Mouse (Mus musculus) kidney, adult 2 months (tissue): ENCODE measurements at regions not wholly inside any gene's neighbourhood (a gene's known extent, or its start where the extent isn't known, plus 50 kb on each side); places are given as distances from the start of the nearest gene placed in this dataset.

Source experiments
- DNase-seq: peaks from one replicate; pipeline ENCODE4 v3.0.0; 2021
- H3K27ac ChIP-seq: fragments of 200-500 bp; 2 replicates; pipeline ENCODE4 v1.5.1; 2012; ENCODE audit warnings: low read depth, low read length, control low read depth, inconsistent platforms; ENCODE audit not compliant: insufficient read depth
- H3K27me3 ChIP-seq: fragments of 200-500 bp; replicated peaks from 2 replicates; pipeline ENCODE4 v1.6.1; 2012; ENCODE audit warnings: mild to moderate bottlenecking, moderate library complexity, low read length, inconsistent platforms; ENCODE audit not compliant: control insufficient read depth, insufficient read depth
- H3K36me3 ChIP-seq: fragments of 200-500 bp; 2 replicates; pipeline ENCODE4 v1.6.1; 2012; ENCODE audit warnings: mild to moderate bottlenecking, moderate library complexity, low read length, inconsistent platforms; ENCODE audit not compliant: control insufficient read depth, insufficient read depth
- H3K4me1 ChIP-seq: fragments of 200-500 bp; 2 replicates; pipeline ENCODE4 v1.6.1; 2011; ENCODE audit warnings: low read length; ENCODE audit not compliant: control insufficient read depth, insufficient read depth
- H3K4me3 ChIP-seq: fragments of 200-500 bp; 2 replicates; pipeline ENCODE4 v1.5.1; 2011; ENCODE audit warnings: mild to moderate bottlenecking, low read depth, low read length, control low read depth; ENCODE audit not compliant: insufficient read depth
- CTCF ChIP-seq: fragments of 200-500 bp; conservative IDR thresholded peaks from 2 replicates; pipeline ENCODE4 v1.5.1; 2011; ENCODE audit warnings: low read depth, mild to moderate bottlenecking, control low read depth, low read length, moderate library complexity, mixed read lengths; ENCODE audit not compliant: insufficient read depth, insufficient read length
- POLR2A ChIP-seq: fragments of 200-500 bp; IDR thresholded peaks from one replicate; pipeline ENCODE4 v1.6.1; 2011; ENCODE audit warnings: low read depth, low read length, control low read depth
- WGBS: fragments of 180-500 bp; shearing (Covaris S2); methylation state at CpG from one replicate; pipeline ENCODE4 v1.1.7; 2018; 5-methylcytosine and 5-hydroxymethylcytosine counted together

DNA sequence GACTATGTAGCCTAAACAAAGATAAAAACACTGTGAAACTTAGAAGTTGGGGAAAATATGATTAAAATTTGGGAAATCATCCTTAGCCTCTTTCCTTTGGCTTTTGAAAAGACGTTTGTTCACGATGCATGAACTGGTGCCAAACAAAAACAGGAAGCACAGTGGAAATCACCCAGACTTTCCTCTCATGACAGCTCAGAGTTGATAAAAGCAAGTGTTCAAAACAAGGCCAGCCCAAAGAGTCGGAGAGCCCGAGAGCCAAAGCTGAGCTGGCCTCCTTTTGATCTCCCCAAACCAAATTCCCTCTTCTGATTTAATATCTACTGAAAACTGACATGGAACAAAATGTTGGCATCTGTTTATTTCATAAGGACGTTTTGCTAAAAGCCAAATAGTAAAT is 632.1 kb upstream of the Intu start:
- 53% methylated on average over 5 of the region's 5 CpGs for WGBS
- no peaks in the 10 kb centered on the region for H3K36me3 ChIP-seq
- no peak overlapping the region for H3K4me3 ChIP-seq
- H3K27ac ChIP-seq, result no peak overlapping the region
- H3K27me3 ChIP-seq, result no peaks in the 10 kb centered on the region
- peak; percentile 29 for DNase-seq
- no peaks in the 10 kb centered on the region for H3K4me1 ChIP-seq
- no peak for TF ChIP-seq CTCF
- TF ChIP-seq POLR2A, result no peak

DNA sequence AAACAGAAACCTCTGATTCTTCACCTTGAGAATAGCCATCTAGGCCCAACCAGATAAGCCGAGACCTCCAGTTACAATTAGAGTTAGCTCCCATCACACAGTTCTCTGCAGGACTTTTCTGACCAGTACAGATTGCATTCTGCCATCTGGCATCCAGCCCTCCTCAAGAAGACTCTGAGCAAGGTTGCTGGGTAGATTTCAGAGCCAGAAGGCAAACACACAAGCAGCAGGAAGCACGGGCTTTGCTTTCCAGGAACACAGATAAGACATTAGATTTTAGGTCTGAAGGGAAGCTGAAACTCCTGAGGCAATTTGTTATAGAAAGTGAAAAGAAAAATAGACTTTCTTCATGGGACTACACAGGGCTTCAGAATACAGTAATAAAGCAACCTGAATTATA is 630.9 kb upstream of the Intu start:
- TF ChIP-seq POLR2A (no peak), CTCF (no peak)
- Histone ChIP-seq H3K4me1 (no peaks in the 10 kb centered on the region), H3K4me3 (no peak overlapping the region), H3K36me3 (no peaks in the 10 kb centered on the region), H3K27ac (no peak overlapping the region), H3K27me3 (no peaks in the 10 kb centered on the region; the same call in 1 of the 2 replicates)
- DNase-seq, result no peak
- WGBS, result 69% methylated on average over 2 of the region's 2 CpGs

DNA sequence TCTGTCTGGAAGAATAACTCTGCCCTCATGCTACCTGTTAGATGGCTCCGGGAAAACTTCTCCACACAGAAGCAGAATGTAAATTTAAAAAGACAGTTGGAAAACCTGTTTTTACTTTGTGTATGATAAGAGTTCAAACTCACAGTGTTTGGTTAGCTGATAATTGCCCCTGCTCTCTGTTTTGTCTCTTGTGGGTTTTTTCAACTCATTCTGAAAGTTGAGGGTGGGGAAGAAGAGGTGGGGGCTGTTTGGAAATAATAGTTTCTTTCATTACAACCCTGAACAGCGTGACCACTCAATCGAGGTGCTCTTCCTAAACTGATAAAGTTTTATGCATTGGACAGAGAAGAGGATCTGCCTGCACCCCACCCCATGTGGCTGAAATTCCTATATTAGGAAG is 626.7 kb upstream of the Intu start:
- H3K4me3 ChIP-seq, result no peak overlapping the region
- H3K27ac ChIP-seq, result no peak overlapping the region
- H3K36me3 ChIP-seq, result no peaks in the 10 kb centered on the region
- no peak for TF ChIP-seq POLR2A
- TF ChIP-seq CTCF, result no peak
- DNase-seq, result no peak
- H3K4me1 ChIP-seq, result no peaks in the 10 kb centered on the region
- no peaks in the 10 kb centered on the region; the same call in 1 of the 2 replicates for H3K27me3 ChIP-seq
- 80% methylated on average over 3 of the region's 3 CpGs for whole genome bisulfite sequencing

DNA sequence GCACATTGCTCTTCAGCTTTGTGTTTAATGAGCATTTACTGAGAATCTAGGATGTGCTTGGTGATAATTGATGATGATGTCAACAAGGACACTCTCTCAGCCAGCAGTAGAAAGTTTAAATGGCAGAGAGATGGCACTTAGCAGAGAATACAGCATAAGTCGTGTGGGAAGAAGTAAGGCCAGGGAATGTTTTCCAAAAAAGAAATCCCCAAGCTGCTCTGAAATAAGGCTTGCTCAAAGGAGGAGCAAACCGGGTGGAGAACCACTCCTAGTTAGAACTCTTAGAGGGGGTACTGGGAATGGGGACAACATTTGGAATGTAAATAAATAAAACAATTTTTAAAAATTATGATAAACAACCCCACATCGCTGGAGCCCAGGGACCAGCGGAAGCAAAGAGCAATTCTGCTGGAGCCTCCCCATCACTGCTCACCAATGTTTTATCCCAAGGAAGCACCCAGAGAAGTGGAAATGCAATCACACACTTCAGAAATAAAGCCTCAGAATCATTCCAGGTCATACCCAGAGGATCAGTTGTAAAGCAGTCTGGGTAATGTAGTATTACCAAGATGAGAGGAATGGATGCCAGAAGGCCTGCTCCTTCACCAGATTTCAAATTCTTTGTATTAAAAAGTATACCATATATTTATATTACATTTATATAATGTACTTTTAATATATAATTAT is 622.3 kb upstream of the Intu start:
- 82% methylated on average over 4 of the region's 4 CpGs for WGBS

DNA sequence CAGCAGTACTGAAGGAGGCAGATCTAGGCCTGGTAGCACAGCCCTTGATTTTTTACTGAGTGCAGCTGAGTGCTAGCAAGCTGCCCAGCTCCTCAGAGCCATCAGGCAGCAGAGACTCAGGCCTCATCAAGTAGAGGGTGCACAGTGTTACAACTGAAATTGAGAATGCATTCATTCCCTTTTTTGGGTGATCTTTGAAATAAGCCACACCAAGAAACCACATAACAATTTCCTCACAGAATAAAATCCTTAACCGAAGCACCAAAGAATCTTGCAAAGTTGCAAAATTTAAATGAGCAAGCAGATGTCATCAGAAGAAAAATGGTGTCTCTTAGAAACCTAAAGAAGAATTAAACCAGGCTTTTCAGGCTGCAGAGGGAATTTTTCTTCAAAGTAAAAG is 621.4 kb upstream of the Intu start:
- H3K4me1 ChIP-seq, result no peaks in the 10 kb centered on the region
- no peaks in the 10 kb centered on the region for H3K27me3 ChIP-seq
- no peaks in the 10 kb centered on the region for H3K36me3 ChIP-seq
- TF ChIP-seq POLR2A (no peak), CTCF (no peak)
- no peak for DNase-seq
- H3K27ac ChIP-seq, result no peak overlapping the region
- WGBS, result 63% methylated on average over 1 of the region's 1 CpGs
- H3K4me3 ChIP-seq, result no peak overlapping the region

More for the DNA sequence above, 622.3 kb upstream of the Intu start:
- no peak for DNase-seq
- H3K4me3 ChIP-seq, result no peak overlapping the region
- TF ChIP-seq POLR2A (no peak), CTCF (no peak)
- no peaks in the 10 kb centered on the region; the same call in 1 of the 2 replicates for H3K27me3 ChIP-seq
- H3K4me1 ChIP-seq, result no peaks in the 10 kb centered on the region
- no peaks in the 10 kb centered on the region for H3K36me3 ChIP-seq
- H3K27ac ChIP-seq, result no peak overlapping the region

DNA sequence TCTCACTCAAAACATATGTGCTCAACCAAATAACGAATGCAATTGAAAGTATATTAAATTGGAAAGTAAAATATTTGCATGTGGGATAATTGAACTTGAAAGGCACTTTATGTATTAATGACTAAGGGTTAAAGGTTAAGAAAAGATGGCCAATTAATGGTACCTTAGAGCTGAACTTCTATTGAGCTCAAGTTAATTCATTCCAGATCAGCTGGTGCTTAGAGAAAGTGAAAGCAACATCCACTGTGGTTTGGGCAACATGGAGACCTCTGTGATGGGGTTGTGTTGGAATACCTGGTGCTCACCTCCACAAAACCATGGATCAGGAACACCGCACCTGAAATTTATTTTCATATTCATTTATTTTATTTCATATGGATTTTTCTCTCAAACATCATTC is 612.5 kb upstream of the Intu start:
- WGBS, result 94% methylated on average over 2 of the region's 2 CpGs
- no peak overlapping the region for H3K27ac ChIP-seq
- no peaks in the 10 kb centered on the region for H3K36me3 ChIP-seq
- TF ChIP-seq POLR2A, result no peak
- no peak for TF ChIP-seq CTCF
- no peak for DNase-seq
- no peaks in the 10 kb centered on the region for H3K4me1 ChIP-seq
- H3K27me3 ChIP-seq, result no peaks in the 10 kb centered on the region
- no peak overlapping the region for H3K4me3 ChIP-seq

DNA sequence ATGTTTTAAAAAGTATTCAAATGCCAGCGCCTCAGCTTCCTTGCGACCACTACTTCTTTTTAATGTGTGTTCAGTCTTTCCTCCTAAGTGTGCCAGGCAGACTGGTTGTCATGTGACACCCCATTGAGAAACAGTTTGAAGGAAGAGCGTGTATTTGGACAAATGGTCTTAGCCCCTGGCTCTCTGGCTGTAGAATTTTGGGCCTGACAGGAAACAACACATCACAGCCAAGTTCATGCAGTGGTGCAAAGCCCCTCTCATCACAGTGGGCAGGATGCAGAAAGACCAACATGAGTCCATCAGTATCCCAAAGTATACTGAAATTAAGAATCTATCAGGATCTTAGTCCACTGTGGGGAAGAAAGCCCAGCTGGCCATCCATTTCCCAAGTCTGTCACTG is 605.6 kb upstream of the Intu start:
- TF ChIP-seq POLR2A, result no peak
- TF ChIP-seq CTCF, result no peak
- Histone ChIP-seq H3K4me1 (no peaks in the 10 kb centered on the region), H3K4me3 (no peak overlapping the region), H3K27me3 (no peaks in the 10 kb centered on the region), H3K36me3 (no peaks in the 10 kb centered on the region), H3K27ac (no peak overlapping the region)
- 87% methylated on average over 3 of the region's 3 CpGs for whole genome bisulfite sequencing
- no peak for DNase-seq

DNA sequence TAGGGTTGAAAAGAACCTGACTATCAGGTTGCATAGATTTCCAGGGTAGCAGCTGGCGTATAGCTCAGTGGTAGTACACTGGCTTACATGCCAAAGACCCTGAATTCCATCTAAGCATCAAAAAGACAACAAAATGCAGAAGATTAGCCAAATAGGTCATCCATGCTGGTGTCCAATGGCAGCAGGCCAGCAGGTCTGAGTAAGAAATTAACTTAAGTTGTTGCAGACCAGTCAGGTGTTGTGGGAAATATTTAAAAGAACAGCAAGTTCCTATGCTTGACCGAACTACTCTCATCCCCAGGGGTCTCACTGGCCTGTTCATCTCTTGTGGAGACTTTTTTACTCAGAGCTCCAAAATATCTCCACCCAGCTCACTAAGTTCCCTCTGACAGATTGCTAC is 602.7 kb upstream of the Intu start:
- Histone ChIP-seq H3K27ac (0 out of 2 replicates have a peak overlapping the region, but pooled peaks have one; percentile 35), H3K27me3 (no peaks in the 10 kb centered on the region), H3K36me3 (no peaks in the 10 kb centered on the region), H3K4me3 (no peak overlapping the region), H3K4me1 (no peaks in the 10 kb centered on the region)
- TF ChIP-seq POLR2A, result no peak
- TF ChIP-seq CTCF, result no peak
- peak; percentile 95 for DNase-seq
- WGBS, result 64% methylated on average over 2 of the region's 2 CpGs
